Mouse (Mus musculus) brain, embryonic 14.5 days (tissue): ENCODE results near the gene Asphd1.

Experiments used
- CTCF ChIP-seq: fragments of 200-500 bp; IDR thresholded peaks from 2 replicates; pipeline ENCODE4 v1.5.1; 2012; ENCODE audit warnings: inconsistent platforms, mild to moderate bottlenecking, moderate library complexity, borderline replicate concordance; ENCODE audit not compliant: insufficient read depth, insufficient read length; ENCODE audit errors: extremely low read depth
- POLR2A ChIP-seq: fragments of 200-500 bp; IDR thresholded peaks from 2 replicates; pipeline ENCODE4 v1.6.1; 2012; ENCODE audit warnings: mild to moderate bottlenecking, inconsistent platforms, borderline replicate concordance; ENCODE audit not compliant: poor library complexity, insufficient read depth, insufficient read length, severe bottlenecking; ENCODE audit errors: extremely low read depth

DNA sequence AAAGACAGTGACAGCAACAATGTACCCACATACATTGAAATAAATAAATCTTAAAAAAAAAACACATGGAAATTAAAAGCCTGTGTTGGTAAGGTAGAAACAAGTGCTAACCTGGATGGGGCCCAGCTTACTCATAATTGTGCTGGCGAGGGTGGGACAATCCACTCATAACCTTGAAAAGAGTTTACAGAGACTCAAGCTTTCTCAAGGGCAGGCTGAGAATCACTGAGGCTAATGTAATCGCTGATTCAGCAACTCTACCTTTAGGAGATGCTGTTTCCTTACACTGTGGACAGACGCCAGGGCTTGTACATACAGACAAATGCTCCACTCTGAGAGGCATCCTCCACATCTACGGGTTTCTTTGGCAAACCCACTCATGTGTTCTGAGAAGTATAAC is 29.4 kb downstream of the Asphd1 start:
- no peak for TF ChIP-seq CTCF
- TF ChIP-seq POLR2A: no peak
